Comparison of ENCODE assay signal across 8 mouse cellular contexts in genomic region chr2:122313536-122313935, GRCm38 (mm10). TPM values are rescaled to one million over a fixed set of nuclear protein-coding genes. Genes with fewer than 3 reads are reported as not detected.
DNase-seq lines count a peak whose midpoint lies in the region; ATAC-seq lines count a peak whose summit lies in the region.

TSS of gene Duoxa1 (minus strand) at chr2:122313730.

- peak within 1 kb of the TSS; percentile 59 for H3K4me2 ChIP-seq in limb, embryonic 15.5 days
- peak within 1 kb of the TSS; percentile 43 for H3K4me2 ChIP-seq in stomach, embryonic 14.5 days (replicated peaks; ENCODE audit: low read depth, low read length)

- 2% methylated on average over 24 of the region's 24 CpGs for WGBS in limb, embryonic 15.5 days
- WGBS in stomach, embryonic 14.5 days = 1% methylated on average over 24 of the region's 24 CpGs

- H3K9ac ChIP-seq in limb, embryonic 15.5 days = no peak within 1 kb of the TSS
- H3K9ac ChIP-seq in stomach, embryonic 14.5 days (replicated peaks; ENCODE audit: low read depth, low read length) = no peak within 1 kb of the TSS

- H3K27me3 ChIP-seq in limb, embryonic 15.5 days = peaks cover 58% of the 10 kb centered on the region
- peaks cover 22% of the 10 kb centered on the region for H3K27me3 ChIP-seq in stomach, embryonic 14.5 days (ENCODE audit: control insufficient read depth, insufficient read depth, low read length)

- H3K36me3 ChIP-seq in limb, embryonic 15.5 days = no peaks in the 10 kb centered on the region
- no peaks in the 10 kb centered on the region for H3K36me3 ChIP-seq in stomach, embryonic 14.5 days (ENCODE audit: control insufficient read depth, insufficient read depth, low read length)

- peak within 1 kb of the TSS; percentile 33 for H3K4me3 ChIP-seq in limb, embryonic 15.5 days
- peak within 1 kb of the TSS; percentile 19 for H3K4me3 ChIP-seq in stomach, embryonic 14.5 days (ENCODE audit: low read depth, low read length)

- DNase-seq in adrenal gland, adult 2 months = peak; percentile 5
- no peak for DNase-seq in adrenal gland, postnatal 25 days
- peak; percentile 29 for DNase-seq in retina, postnatal 1 day
- DNase-seq in retina, embryonic 14.5 days (ENCODE audit: low spot score) = no peak
- DNase-seq in B cell, adult 2 months = no peak

- ATAC-seq in limb, embryonic 15.5 days (ENCODE audit: insufficient number of reproducible peaks, low FRiP score, low TSS enrichment, low read depth) = no peak
- 0 out of 2 replicates have a peak, but pooled peaks have one; percentile 56 for ATAC-seq in stomach, embryonic 14.5 days (ENCODE audit: insufficient number of reproducible peaks, insufficient read depth, low FRiP score, low read depth)
- ATAC-seq in CD4-positive, CD25-positive, alpha-beta regulatory T cell, adult 4 months = no peak

- peaks cover 13% of the 10 kb centered on the region for H3K4me1 ChIP-seq in limb, embryonic 15.5 days
- H3K4me1 ChIP-seq in stomach, embryonic 14.5 days (ENCODE audit: control insufficient read depth, insufficient read depth, low read length) = 0 out of 2 replicates have a peak, but pooled peaks cover 6% of the 10 kb centered on the region

- no peaks in the 10 kb centered on the region for H3K9me3 ChIP-seq in limb, embryonic 15.5 days
- H3K9me3 ChIP-seq in stomach, embryonic 14.5 days (ENCODE audit: control insufficient read depth, low read depth, low read length) = no peaks in the 10 kb centered on the region

- no peak within 1 kb of the TSS for H3K27ac ChIP-seq in limb, embryonic 15.5 days
- H3K27ac ChIP-seq in stomach, embryonic 14.5 days (ENCODE audit: low read length) = no peak within 1 kb of the TSS

RNA-seq across cellular contexts. Expression of gene Duoxa1, which starts in this region (rescaled TPM):
- total RNA-seq in adrenal gland, adult 2 months (2021) = under 1 TPM in 1 of 2 experiments, not detected in 1; 0.31 TPM
- polyA plus RNA-seq in adrenal gland, adult 2 months (2012; rRNA removed) = 0.58 and 0.97 TPM in 2 replicates
- not detected in 2 replicates for total RNA-seq in adrenal gland, postnatal 25 days (2021)
- 12.4 and 14.5 TPM in 2 replicates for polyA plus RNA-seq in limb, embryonic 15.5 days (2015; fragmentation: Nextera tagmentation; extraction: Ambion mirVana)
- polyA plus RNA-seq in stomach, embryonic 14.5 days (2014; fragmentation: Nextera tagmentation; extraction: Ambion mirVana) = 3.0 and 3.8 TPM in 2 replicates
- not detected for polyA plus RNA-seq in CD4-positive, CD25-positive, alpha-beta regulatory T cell, adult 4 months (2017; shearing (Covaris generic))

Comparison
In these comparisons a context has a peak if more than half of its experiments do, and no peak if none do; other contexts are left out.
1. Peak in DNase-seq in adrenal gland, adult 2 months; RNA of the gene not detected or under 1 TPM.